Mouse (Mus musculus): ENCODE data around the gene Spef2.

- TF ChIP-seq CTCF (IDR thresholded peaks at IDR 0.05; ENCODE audit: control insufficient read depth, insufficient read depth, insufficient replicate concordance, low read depth, low read length) (no peak), POLR2A (IDR thresholded peaks at IDR 0.05; ENCODE audit: control insufficient read depth, low read depth, low read length) (no peak)
Measured at GRCm38 (mm10) chr15:9742172-9742571, 6.5 kb downstream of the Spef2 start.

Measured in testis, adult 2 months (tissue).